Mouse (Mus musculus): ENCODE data around the gene Prmt2. TPM values are rescaled to one million over a fixed set of nuclear protein-coding genes. Genes with fewer than 3 reads are reported as not detected.

Gene Prmt2
- polyA plus RNA-seq, 1 experiment from 2014 or later, result 10.1 TPM

- no peak for ATAC-seq
- H3K4me2 ChIP-seq, result no peak overlapping the region
- H3K27ac ChIP-seq, result no peak overlapping the region
- H3K4me1 ChIP-seq, result no peaks in the 10 kb centered on the region
- H3K36me3 ChIP-seq, result peaks cover 32% of the 10 kb centered on the region
- H3K9me3 ChIP-seq (replicated peaks), result peaks cover 10% of the 10 kb centered on the region
- WGBS (ENCODE audit: insufficient replicate concordance), result 70% methylated on average over 6 of the region's 6 CpGs
- H3K27me3 ChIP-seq (replicated peaks), result no peaks in the 10 kb centered on the region
- no peak overlapping the region for H3K9ac ChIP-seq
- H3K4me3 ChIP-seq, result no peak overlapping the region
These were observed 25.5 kb downstream of the Prmt2 start for GRCm38 (mm10) chr10:76212121-76212520.

GRCm38 (mm10) chr10:76210806-76211205, 26.9 kb downstream of the Prmt2 start:
- no peak for ATAC-seq
- H3K9me3 ChIP-seq (replicated peaks), result peaks cover 10% of the 10 kb centered on the region
- H3K4me1 ChIP-seq, result no peaks in the 10 kb centered on the region
- H3K4me2 ChIP-seq, result no peak overlapping the region
- H3K27ac ChIP-seq, result no peak overlapping the region
- no peaks in the 10 kb centered on the region for H3K27me3 ChIP-seq (replicated peaks)
- no peak overlapping the region for H3K9ac ChIP-seq
- no peak overlapping the region for H3K4me3 ChIP-seq
- 89% methylated on average over 7 of the region's 7 CpGs for WGBS (ENCODE audit: insufficient replicate concordance)
- peaks cover 27% of the 10 kb centered on the region for H3K36me3 ChIP-seq

DNA sequence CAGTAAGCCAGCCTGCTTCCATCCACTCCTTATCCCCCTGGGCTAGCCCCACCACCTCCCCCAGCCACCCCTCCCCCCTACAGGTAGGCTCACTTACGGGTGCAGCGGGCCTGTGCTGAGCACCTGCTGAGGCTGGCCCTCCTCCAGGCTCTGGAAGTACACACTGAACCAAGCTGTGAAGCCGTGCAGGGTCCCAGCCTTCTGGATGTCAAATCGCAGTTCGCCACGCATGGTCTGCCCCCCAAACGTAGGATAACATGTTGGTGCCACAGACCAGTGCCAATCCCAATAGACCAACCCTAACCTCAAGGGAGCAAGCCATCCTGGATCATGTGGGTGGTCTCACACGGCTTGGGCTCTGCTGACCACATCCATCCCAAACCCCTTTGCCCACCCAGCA, 28.4 kb downstream of the Prmt2 start:
- Histone ChIP-seq H3K36me3 (peaks cover 12% of the 10 kb centered on the region), H3K27ac (no peak overlapping the region), H3K4me3 (no peak overlapping the region), H3K27me3 (replicated peaks) (no peaks in the 10 kb centered on the region), H3K9me3 (replicated peaks) (peaks cover 1% of the 10 kb centered on the region), H3K9ac (no peak overlapping the region), H3K4me1 (no peaks in the 10 kb centered on the region), H3K4me2 (no peak overlapping the region)
- 71% methylated on average over 8 of the region's 8 CpGs for WGBS (ENCODE audit: insufficient replicate concordance)
- no peak for ATAC-seq

GRCm38 (mm10) chr10:76207262-76207796, 30.3 kb downstream of the Prmt2 start:
- WGBS (ENCODE audit: insufficient replicate concordance), result 79% methylated on average over 13 of the region's 13 CpGs

DNA sequence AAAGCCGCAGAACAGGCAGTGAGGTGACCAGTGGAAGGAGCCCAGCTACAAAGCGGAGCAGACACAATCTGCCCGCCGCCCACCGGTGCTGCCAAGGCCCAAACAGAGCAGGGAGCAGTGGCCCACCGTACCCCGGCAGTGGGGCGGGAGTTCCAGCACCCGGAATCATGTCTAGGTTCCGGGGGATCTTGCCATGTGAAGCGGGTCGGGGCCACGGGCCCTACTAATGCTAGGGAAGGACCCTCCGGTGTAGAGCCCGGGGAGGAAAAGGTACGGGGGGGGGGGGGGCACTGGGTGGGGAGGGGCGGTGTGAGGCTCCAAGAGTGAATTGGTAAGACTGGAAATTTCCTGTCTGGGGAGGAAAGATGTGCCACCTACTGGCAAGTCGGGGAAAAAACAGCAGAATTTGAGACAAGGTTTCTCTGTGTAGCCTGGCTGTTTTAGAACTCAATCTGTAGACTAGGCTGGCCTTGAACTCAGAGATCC, 33.8 kb downstream of the Prmt2 start:
- no peaks in the 10 kb centered on the region for H3K9me3 ChIP-seq (replicated peaks)
- no peak overlapping the region for H3K27ac ChIP-seq
- no peak overlapping the region for H3K9ac ChIP-seq
- ATAC-seq, result no peak
- peaks cover 3% of the 10 kb centered on the region; the same call in 1 of the 2 replicates for H3K27me3 ChIP-seq (replicated peaks)
- no peaks in the 10 kb centered on the region; the same call in 1 of the 2 replicates for H3K4me1 ChIP-seq
- 7% methylated on average over 17 of the region's 18 CpGs for WGBS (ENCODE audit: insufficient replicate concordance)
- peak overlapping the region; percentile 27 for H3K4me3 ChIP-seq
- peaks cover 6% of the 10 kb centered on the region; the same call in 1 of the 2 replicates for H3K36me3 ChIP-seq
- peak overlapping the region; percentile 58 for H3K4me2 ChIP-seq

More at GRCm38 (mm10) chr10:76207262-76207796, 30.3 kb downstream of the Prmt2 start:
- no peaks in the 10 kb centered on the region for H3K9me3 ChIP-seq (replicated peaks)
- H3K27me3 ChIP-seq (replicated peaks), result peaks cover 3% of the 10 kb centered on the region; the same call in 1 of the 2 replicates
- no peak overlapping the region for H3K4me3 ChIP-seq
- no peaks in the 10 kb centered on the region; the same call in 1 of the 2 replicates for H3K4me1 ChIP-seq
- ATAC-seq, result no peak
- no peak overlapping the region for H3K4me2 ChIP-seq
- H3K27ac ChIP-seq, result no peak overlapping the region
- H3K9ac ChIP-seq, result no peak overlapping the region
- peaks cover 6% of the 10 kb centered on the region; the same call in 1 of the 2 replicates for H3K36me3 ChIP-seq

DNA sequence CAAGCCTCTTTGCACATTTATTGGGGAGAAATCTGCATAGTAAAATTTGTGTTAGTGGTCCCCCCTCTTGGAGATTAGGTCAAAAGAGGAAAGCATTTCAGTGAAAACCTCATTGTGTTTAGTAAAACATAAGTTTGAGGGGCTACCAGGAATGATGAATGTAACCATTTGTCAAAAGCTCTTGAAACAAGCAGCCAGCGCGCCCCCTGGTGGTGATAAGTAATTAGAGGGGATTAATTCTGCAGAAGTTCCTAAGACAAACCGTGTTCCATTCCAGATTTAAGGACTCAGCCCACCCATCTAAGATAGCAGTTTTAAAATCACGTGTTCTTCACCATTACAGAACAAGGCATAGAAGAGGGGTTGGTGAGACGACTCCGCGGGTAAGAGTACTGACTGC, 35.7 kb downstream of the Prmt2 start:
- ATAC-seq, result no peak
- Histone ChIP-seq H3K4me1 (no peaks in the 10 kb centered on the region; the same call in 1 of the 2 replicates), H3K27me3 (replicated peaks) (peaks cover 3% of the 10 kb centered on the region; the same call in 1 of the 2 replicates), H3K4me3 (no peak overlapping the region), H3K9me3 (replicated peaks) (no peaks in the 10 kb centered on the region), H3K36me3 (no peaks in the 10 kb centered on the region; the same call in 1 of the 2 replicates), H3K4me2 (no peak overlapping the region), H3K9ac (no peak overlapping the region), H3K27ac (no peak overlapping the region)
- 12% methylated on average over 7 of the region's 7 CpGs for WGBS (ENCODE audit: insufficient replicate concordance)

DNA sequence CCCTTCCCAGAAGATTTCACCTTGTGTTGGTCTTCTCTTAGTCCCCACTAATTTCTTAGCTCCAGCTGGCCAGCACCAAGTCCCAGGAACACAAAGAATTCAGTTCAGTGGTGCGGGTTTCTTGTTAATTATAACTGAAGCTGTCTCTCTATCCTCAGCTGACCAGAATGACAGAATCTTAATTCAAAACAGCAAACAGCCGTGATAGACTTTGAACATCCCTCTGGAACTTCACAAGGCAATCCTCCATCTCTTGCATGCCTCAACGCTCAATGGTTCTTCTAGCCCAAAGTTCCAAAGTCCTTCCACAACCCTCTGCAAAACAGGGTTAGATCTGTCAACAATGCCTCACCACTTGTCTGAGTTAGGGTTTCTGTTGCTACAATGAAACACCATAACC, 36.2 kb downstream of the Prmt2 start:
- H3K27me3 ChIP-seq (replicated peaks), result peaks cover 3% of the 10 kb centered on the region; the same call in 1 of the 2 replicates
- H3K9ac ChIP-seq, result no peak overlapping the region
- H3K9me3 ChIP-seq (replicated peaks), result no peaks in the 10 kb centered on the region
- H3K27ac ChIP-seq, result no peak overlapping the region
- H3K4me3 ChIP-seq, result no peak overlapping the region
- 54% methylated on average over 3 of the region's 3 CpGs for WGBS (ENCODE audit: insufficient replicate concordance)
- no peak overlapping the region for H3K4me2 ChIP-seq
- no peaks in the 10 kb centered on the region; the same call in 1 of the 2 replicates for H3K36me3 ChIP-seq
- no peaks in the 10 kb centered on the region; the same call in 1 of the 2 replicates for H3K4me1 ChIP-seq
- ATAC-seq, result no peak

DNA sequence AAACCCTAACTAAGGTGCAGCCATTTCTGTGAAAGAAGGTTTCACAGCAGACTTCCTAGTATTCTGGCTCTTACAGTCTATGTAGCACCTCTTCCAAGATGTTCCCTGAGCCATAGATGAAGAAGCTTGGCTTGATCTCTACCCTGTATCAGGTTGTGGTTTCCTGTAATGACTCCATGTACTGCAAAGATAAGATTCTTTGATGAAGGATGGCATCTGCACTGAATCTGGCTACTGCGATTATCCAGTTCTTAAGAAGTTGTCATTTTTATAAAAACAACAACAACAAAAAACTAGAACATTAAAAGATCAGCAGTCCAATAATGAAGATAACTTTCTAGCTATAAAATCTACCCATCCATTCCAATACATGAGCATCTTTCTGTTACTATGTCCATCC, 49.7 kb downstream of the Prmt2 start:
- Histone ChIP-seq H3K27ac (no peak overlapping the region), H3K9ac (no peak overlapping the region), H3K27me3 (replicated peaks) (no peaks in the 10 kb centered on the region), H3K4me3 (no peak overlapping the region), H3K4me2 (no peak overlapping the region), H3K36me3 (no peaks in the 10 kb centered on the region), H3K9me3 (replicated peaks) (no peaks in the 10 kb centered on the region), H3K4me1 (no peaks in the 10 kb centered on the region)
- 50% methylated on average over 1 of the region's 1 CpGs for WGBS (ENCODE audit: insufficient replicate concordance)
- no peak for ATAC-seq

GRCm38 (mm10) chr10:76185216-76185615, 52.4 kb downstream of the Prmt2 start:
- Histone ChIP-seq H3K4me3 (no peak overlapping the region), H3K27me3 (replicated peaks) (no peaks in the 10 kb centered on the region), H3K4me2 (no peak overlapping the region), H3K4me1 (no peaks in the 10 kb centered on the region), H3K27ac (no peak overlapping the region), H3K9ac (no peak overlapping the region), H3K36me3 (no peaks in the 10 kb centered on the region), H3K9me3 (replicated peaks) (no peaks in the 10 kb centered on the region)
- no peak for ATAC-seq
- 65% methylated on average over 4 of the region's 4 CpGs for WGBS (ENCODE audit: insufficient replicate concordance)

GRCm38 (mm10) chr10:76174899-76175298, 62.8 kb downstream of the Prmt2 start:
- Histone ChIP-seq H3K4me1 (no peaks in the 10 kb centered on the region), H3K4me2 (no peak overlapping the region), H3K4me3 (no peak overlapping the region), H3K9me3 (replicated peaks) (no peaks in the 10 kb centered on the region), H3K9ac (no peak overlapping the region), H3K27ac (no peak overlapping the region), H3K36me3 (no peaks in the 10 kb centered on the region), H3K27me3 (replicated peaks) (no peaks in the 10 kb centered on the region)
- no peak for ATAC-seq
- WGBS (ENCODE audit: insufficient replicate concordance), result 48% methylated on average over 2 of the region's 2 CpGs

GRCm38 (mm10) chr10:76158009-76158408, 79.7 kb downstream of the Prmt2 start:
- no peaks in the 10 kb centered on the region for H3K27me3 ChIP-seq (replicated peaks)
- no peaks in the 10 kb centered on the region for H3K36me3 ChIP-seq
- WGBS (ENCODE audit: insufficient replicate concordance), result 54% methylated on average over 1 of the region's 1 CpGs

DNA sequence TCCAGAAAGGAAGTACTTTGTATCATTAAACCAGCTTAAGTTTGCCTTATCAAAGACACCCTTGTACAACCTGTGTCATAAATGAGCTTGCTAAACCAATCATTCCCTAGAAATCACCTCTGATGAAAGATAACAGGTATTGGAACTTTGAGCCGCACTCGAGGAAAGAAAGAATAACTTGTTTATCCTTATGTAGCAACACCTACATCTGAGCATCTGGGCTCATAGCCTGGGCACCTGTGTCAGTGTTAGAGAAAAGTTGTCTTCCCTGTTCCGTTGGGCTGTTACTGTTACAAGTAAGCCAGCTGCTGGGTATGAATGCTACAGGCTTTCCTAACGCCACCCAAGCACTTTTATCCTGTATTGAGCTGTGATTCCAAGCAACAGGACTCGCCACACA, 80.1 kb downstream of the Prmt2 start:
- Histone ChIP-seq H3K36me3 (no peaks in the 10 kb centered on the region), H3K9me3 (replicated peaks) (no peaks in the 10 kb centered on the region), H3K27me3 (replicated peaks) (no peaks in the 10 kb centered on the region), H3K4me3 (no peak overlapping the region), H3K27ac (no peak overlapping the region), H3K9ac (no peak overlapping the region), H3K4me2 (no peak overlapping the region), H3K4me1 (no peaks in the 10 kb centered on the region)
- WGBS (ENCODE audit: insufficient replicate concordance), result 52% methylated on average over 5 of the region's 5 CpGs
- no peak for ATAC-seq

More at GRCm38 (mm10) chr10:76158009-76158408, 79.7 kb downstream of the Prmt2 start:
- Histone ChIP-seq H3K4me2 (no peak overlapping the region), H3K4me1 (no peaks in the 10 kb centered on the region), H3K9ac (no peak overlapping the region), H3K4me3 (no peak overlapping the region), H3K9me3 (replicated peaks) (no peaks in the 10 kb centered on the region), H3K27ac (no peak overlapping the region)
- no peak for ATAC-seq
